Mouse (Mus musculus): Measurements from ENCODE around the gene Gng12.

DNA sequence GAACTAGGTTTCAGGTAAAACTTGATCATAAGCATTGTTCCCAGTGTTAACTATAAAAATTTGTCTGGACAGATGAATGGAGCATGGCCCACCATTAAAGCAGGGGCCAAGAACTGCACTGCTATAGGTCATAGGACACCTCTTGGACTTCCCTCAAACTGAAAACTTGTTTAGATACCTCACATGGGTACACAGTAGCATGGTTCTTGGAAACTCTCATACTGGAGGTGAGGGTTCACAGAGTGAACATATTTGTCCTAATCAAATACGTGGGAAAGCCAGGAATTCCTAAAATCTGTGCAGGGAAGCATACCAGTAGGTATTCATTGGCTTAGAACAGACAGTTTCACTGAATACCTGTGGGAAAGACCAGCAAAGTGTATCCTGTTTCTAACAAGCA is 100.1 kb downstream of the Gng12 start:
- TF ChIP-seq CTCF (IDR thresholded peaks at IDR 0.05) (no peak), EP300 (IDR thresholded peaks at IDR 0.05) (no peak)
